Mouse (Mus musculus) megakaryocyte, embryonic 14.5 days (primary cell): Measurements from ENCODE around the gene Bcat1.

Experiments used
- FLI1 ChIP-seq: IDR thresholded peaks from 2 replicates; pipeline ENCODE4 v1.6.1; 2012; ENCODE audit warnings: low read length, inconsistent platforms, mixed read lengths
- GATA1 ChIP-seq: IDR thresholded peaks from 3 replicates; pipeline ENCODE4 v1.6.1; 2012; ENCODE audit warnings: mixed read lengths, low read length, inconsistent platforms, borderline replicate concordance

DNA sequence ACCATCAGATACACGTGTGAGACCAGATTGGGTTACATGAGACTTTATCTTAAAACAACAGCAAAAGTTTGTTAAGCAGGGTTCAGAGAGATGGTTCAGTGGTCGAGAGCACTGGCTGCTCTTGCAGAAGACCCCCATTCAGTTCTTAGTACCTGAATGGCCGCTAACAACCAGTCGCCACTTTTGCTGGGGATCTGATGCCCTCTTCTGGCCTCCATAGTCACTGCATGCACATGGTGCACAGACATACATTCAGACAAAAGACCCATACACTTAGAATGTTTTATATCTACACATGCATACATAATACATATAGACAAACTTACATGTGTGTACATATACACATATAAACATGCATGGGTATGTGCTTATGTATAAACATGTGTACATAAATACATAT, 86.8 kb downstream of the Bcat1 start:
- no peak for TF ChIP-seq GATA1
- TF ChIP-seq FLI1 = no peak
